Mouse (Mus musculus): ENCODE results near the gene 2010300C02Rik.
"Not testable (repeated sequence)": the region's sequence is repeated elsewhere in the genome, so short reads cannot be mapped to it uniquely, and the experiment has no call there.

Gene 2010300C02Rik

DNA sequence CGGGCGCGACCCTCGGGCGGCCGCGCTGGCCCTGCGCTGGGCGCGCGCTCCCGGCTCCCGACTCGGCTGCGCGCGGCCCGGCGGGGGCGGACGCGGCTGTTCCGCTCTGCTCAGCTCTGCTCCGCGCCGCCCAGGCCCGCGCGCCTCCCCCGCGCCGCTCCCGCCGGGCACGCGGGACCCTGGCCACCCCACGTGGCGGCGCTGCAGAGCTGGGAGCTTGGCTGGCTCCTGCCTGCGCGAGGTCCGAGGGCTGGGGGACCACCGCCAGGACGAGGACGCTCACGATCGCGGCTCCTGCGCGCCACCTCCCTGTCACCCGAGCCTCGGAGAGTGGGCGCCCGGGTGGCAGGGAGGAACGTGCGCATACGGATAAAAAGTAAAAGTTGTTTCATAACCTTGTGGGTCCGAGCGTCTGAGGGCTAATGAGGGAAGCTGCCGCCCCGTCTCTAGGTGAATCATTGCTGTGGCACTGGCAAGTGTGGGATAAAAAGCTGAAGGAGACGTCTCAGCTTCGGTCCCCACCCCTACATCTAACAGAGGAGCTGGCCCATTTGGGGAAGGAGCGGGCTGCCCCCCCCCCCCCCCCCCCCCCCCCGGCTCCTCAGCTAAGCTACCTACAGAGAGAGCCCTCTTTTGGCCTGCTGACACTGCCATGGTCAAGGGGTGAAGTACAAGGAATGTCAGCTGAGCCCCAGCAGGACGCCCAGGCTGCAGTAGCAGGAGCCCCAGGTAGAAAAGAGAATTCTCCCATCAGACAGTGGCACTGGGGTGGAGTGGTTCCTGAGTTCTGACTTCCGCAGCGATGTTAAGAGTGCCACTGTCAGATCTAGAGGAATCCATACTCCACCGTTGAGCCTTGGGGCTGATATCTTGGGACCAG lies at the start of gene 2010300C02Rik:
2010300C02Rik (minus strand) TSS at position 325 of the 880 bp plus-strand sequence.
- peak; percentile 81 for DNase-seq

DNA sequence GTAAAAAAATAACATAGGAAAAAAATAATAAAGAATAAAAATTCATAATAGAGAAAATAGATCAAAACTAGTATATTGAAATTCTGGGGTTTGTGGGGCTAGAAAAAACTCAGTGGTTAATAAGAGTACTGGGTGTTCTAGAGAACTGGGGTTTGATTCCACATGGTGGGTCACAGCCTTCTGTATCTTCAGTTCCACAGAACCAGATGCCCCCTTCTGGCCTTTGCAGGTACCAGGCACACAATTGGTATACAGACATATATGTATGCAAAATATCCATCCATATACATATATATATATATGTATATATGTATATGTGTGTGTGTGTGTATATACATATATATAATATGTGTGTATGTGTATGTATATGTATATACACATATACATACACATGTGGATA lies 39.5 kb upstream of the 2010300C02Rik start:
- DNase-seq = no peak

DNA sequence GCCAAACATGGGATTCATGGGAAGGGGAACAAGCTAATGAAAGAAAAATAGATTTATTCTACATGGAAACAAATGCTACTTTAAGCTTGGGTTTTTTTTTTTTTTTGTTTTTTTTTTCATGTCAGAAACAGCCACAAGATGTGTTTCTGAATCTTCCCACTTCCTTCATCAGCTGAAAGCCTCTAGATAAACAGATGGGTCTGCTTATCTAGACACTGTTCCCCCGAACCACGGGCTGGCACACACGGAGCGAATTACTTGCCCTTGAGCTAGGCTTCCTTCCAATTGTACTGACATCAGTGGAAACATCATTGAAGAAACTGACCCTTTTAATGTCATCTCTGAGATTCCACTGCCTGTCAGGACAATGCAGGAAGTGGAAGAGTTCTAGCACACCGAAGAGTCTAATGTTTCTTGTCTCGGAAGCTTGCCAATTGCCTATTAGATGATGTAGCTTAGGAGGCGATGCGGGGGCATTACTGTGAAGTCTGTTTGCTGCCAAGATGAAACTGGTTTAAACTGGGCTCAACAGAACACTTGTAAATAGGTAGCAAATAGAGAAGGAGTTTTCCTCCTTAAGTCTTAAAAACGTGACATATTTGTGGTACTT lies 24.9 kb upstream of the 2010300C02Rik start:
- no peak for DNase-seq

DNA sequence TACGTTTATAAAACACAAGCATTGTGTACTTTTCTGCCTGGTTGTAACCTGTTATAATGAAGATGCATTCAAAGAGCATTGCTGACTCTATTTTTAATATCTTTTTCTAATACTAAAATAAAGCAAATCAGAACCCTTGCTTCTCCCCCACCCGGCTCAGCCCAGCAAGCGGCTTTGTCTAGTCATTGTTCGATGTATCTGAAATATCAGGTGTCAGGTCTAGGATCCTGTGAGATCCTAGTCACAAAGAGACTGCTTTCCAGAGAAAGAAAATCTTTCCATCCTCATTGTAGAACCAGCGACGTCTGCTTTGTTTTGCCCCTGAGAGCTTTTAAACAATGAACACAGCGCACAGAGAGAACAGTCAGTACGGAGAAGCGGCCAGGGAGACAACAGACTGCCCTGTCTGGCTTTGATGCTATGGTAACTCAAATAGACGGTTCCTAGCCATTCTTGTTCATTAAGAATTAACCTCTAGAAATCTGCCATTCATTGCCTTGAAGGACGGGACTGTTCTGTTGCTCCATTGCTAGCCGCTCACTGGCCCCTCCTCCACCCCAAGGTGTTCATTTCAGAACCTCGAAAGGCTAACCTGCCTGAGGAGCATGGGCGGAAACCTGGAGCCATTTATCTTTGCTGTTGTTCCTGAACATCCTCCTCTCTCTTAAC lies 22.9 kb upstream of the 2010300C02Rik start:
- DNase-seq = no peak

DNA sequence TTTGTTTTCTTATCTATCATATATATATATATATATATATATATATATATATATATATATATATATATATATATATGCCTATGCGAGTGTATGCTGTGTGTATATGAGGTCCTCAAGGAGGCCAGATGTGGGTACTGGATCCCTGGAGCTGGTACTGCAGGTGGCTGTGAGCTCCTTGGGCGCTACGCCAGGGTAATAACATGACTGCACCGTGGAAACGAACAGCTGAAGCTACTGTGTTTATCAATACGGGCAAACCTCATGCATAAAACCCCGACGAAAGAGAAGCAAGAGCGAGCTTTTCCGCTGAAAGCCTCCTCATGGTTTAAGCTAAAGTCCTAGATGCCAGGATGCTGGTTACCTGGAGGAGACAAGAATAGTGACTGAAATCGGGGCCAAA lies 22.2 kb upstream of the 2010300C02Rik start:
- DNase-seq = no peak

DNA sequence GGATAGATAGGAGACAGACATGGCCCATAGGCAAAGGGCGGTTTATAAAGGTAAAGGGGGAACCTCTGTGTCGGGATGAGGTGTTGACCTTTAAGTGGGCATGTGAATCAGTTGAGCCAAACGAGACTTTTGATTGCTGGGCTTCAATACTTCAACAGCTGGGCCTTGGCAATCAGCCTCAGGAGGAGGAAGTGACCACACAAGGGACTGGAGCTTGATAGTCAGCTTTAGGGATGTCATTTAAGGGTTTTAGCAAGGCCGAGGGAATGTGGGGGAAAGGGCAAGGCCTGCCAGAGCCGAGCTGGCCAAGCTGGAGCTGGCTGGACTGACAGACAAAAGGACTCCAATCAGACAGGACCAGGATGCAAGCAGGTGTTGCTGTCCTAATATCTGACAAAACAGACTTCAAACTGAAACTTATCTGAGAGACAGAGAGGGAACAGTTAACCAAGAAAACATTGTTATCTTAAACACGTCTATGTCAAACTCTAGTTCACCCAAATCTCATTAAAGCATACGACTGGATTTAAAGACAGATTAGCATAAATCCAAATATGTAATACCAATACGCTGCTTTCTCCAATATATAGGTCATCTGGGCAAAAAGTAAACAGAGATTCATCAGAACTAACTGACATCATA lies 20.4 kb upstream of the 2010300C02Rik start:
- DNase-seq = no peak

DNA sequence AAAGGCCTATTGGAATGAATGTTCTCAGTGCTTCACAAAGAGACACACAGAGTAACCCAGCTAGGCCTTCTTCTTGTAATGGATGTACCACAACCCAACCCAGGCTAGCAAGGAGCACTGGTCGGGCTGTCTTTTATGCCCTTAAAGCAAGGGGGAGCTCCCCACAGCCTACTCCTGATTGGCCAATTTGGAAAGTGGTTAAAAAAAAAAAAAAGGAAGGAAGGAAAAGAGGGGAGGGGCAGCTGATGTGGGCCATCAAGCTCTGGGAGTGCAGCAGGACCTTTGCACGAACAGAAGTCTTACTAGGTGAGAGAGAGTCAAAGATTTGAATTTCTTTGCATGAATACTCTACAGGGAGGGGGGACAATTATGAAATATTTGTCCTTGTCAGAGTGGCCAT lies 19.0 kb upstream of the 2010300C02Rik start:
- no peak for DNase-seq

DNA sequence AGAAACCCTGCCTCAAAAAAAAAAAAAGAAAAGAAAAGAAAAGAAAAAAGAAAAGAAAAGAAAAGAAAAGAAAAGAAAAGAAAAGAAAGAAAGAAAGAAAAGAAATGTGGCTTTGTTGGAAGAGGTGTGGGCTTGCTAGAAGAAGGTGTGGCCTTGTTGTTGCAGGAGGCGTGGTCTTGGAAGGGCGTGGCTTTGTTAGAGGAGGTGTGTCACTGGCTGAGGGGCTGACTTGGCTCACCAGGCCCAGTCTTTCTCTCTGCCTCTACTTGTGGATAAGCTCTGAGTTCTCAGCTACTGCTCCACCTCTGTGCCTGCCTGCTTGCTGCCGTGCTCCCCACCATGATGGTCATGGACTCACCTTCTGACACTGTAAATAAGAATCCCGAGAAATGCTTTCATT lies 17.2 kb upstream of the 2010300C02Rik start:
- DNase-seq = no peak

- no peak for DNase-seq
Measured at GRCm38 (mm10) chr1:37735932-37736331, 16.0 kb upstream of the 2010300C02Rik start.

GRCm38 (mm10) chr1:37734841-37735240 lies 15.0 kb upstream of the 2010300C02Rik start:
- no peak for DNase-seq

- no peak for DNase-seq
Measured at GRCm38 (mm10) chr1:37729353-37729752, 9.5 kb upstream of the 2010300C02Rik start.

- no peak for DNase-seq
Measured at GRCm38 (mm10) chr1:37728053-37728452, 8.2 kb upstream of the 2010300C02Rik start.

DNA sequence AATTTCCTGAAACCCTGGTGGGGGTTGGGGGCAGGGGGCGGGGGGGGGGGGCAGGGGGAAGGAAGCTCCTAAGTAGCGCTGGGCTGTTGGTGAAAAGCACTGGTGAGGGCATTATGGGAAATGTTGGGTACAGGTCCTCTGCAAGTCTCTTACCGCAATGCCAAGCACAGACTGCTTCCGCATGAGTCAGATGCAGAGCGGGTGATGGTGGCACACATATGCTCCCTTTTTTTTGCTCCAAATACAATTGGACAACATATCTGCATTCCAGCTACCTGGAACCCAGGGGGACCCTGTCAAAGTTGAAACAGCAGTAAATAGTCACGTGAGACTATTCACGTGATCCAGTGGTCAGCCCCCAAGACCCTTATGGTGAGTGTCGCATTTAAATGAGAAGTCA lies 7.3 kb upstream of the 2010300C02Rik start:
- DNase-seq = no peak

GRCm38 (mm10) chr1:37726426-37726825 lies 6.5 kb upstream of the 2010300C02Rik start:
- DNase-seq = no peak

DNA sequence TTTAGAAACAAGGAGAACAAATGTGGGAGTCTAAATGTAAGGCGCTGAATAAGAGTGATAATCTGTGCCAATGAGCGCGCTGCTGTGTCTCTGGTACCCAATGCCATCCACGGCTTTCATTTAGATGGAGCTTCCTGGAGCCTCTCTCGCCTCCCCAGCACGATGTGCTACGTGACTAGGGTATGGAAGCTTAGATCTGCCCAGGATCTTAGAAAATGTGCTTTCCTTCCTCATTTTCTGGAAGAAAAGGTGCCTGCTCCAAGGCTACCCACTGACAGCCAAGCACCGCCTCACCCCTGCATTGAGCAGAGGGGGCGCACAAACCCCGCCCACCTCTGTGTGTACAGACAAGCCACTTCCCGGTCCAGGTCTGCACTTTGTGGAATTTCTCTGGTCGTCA lies 6.0 kb upstream of the 2010300C02Rik start:
- no peak for DNase-seq

- no peak for DNase-seq
Measured at GRCm38 (mm10) chr1:37721092-37721491, 1.2 kb upstream of the 2010300C02Rik start.

- peak; percentile 47 for DNase-seq
Measured at GRCm38 (mm10) chr1:37719030-37719723, 708 bp downstream of the 2010300C02Rik start.

GRCm38 (mm10) chr1:37718516-37718915 lies 1.4 kb downstream of the 2010300C02Rik start:
- no peak for DNase-seq

- DNase-seq = no peak
Measured at GRCm38 (mm10) chr1:37717415-37718195, 2.3 kb downstream of the 2010300C02Rik start.

DNA sequence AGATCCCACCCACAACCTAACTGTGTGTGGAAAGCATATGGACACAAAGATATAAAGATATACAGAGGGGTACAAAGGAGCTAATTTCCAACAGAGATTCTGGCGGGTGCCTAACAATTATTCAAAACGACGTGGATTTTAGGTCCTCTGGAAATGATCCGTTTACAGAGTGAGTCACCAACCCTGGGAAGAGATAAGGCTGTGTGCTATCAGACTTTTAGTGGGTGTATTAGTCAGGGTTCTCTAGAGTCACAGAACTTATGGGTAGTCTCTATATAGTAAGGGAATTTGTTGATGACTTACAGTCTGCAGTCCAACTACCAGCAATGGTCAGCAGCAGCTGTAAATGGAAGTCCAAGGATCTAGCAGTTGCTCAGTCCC lies 7.5 kb downstream of the 2010300C02Rik start:
- DNase-seq = not testable (repeated sequence)

- DNase-seq = no peak
Measured at GRCm38 (mm10) chr1:37711596-37712356, 8.1 kb downstream of the 2010300C02Rik start.
